In the genomic region with DNA sequence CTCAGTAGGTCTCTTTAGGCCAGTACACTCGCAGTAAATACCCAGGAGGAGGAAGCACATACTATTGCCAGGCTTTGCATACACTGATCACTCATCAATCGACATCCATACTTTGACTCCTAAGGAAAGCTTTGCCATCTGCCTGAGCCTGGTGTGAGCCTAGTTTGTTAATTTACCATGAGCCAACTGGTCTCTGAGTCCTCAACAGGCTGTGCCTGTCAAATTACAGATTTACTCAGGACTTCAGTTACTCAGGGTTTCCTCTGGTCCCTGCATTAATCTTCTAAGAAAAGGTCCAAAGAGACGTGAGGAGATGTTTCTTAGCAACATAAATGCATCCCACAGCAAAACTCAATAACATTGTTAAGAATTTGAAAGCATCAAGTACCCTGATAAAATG, we compare ENCODE assay signal across 16 mouse cellular contexts.
"Had no signal": no experiment of that assay in that cellular context is flagged by ENCODE, and none has a peak within 500 bp of the region (broad histone marks: within the 10 kb centered on the region; RNA-seq: fewer than 3 reads in every experiment).

No protein-coding gene starts in this region.

- ATAC-seq: liver, postnatal 0 days; lung, postnatal 0 days; midbrain, embryonic 13.5 days; midbrain, embryonic 15.5 days had no signal

- H3K9ac ChIP-seq: liver, postnatal 0 days; lung, embryonic 15.5 days; midbrain, embryonic 13.5 days; midbrain, embryonic 15.5 days; neural tube, embryonic 12.5 days; stomach, embryonic 15.5 days had no signal

- DNase-seq: liver, postnatal 0 days; lung, adult 2 months; lung, postnatal 14 days; lung, postnatal 36 days; thymus, postnatal 14 days; thymus, postnatal 36 days had no signal

- H3K27ac ChIP-seq: lung, embryonic 15.5 days; macrophage; midbrain, embryonic 13.5 days; midbrain, embryonic 15.5 days; neural tube, embryonic 12.5 days; stomach, embryonic 15.5 days; stomach, postnatal 0 days had no signal

- H3K4me2 ChIP-seq: lung, embryonic 15.5 days; midbrain, embryonic 11.5 days; midbrain, embryonic 13.5 days; midbrain, embryonic 15.5 days; neural tube, embryonic 12.5 days; stomach, embryonic 15.5 days had no signal

- H3K4me1 ChIP-seq: lung, embryonic 15.5 days; megakaryocyte, embryonic 14.5 days; midbrain, embryonic 13.5 days; midbrain, embryonic 15.5 days; neural tube, embryonic 12.5 days; stomach, embryonic 15.5 days had no signal

- H3K9me3 ChIP-seq: lung, embryonic 15.5 days; midbrain, embryonic 13.5 days; midbrain, embryonic 15.5 days; neural tube, embryonic 12.5 days; stomach, embryonic 15.5 days had no signal

- H3K4me3 ChIP-seq: lung, embryonic 15.5 days; megakaryocyte, embryonic 14.5 days; midbrain, embryonic 13.5 days; midbrain, embryonic 15.5 days; neural tube, embryonic 12.5 days; stomach, embryonic 15.5 days had no signal

- H3K36me3 ChIP-seq: lung, embryonic 15.5 days; midbrain, embryonic 13.5 days; midbrain, embryonic 15.5 days; neural tube, embryonic 12.5 days; stomach, embryonic 15.5 days had no signal

- H3K27me3 ChIP-seq: lung, embryonic 15.5 days; megakaryocyte, embryonic 14.5 days; midbrain, embryonic 13.5 days; midbrain, embryonic 15.5 days; neural tube, embryonic 12.5 days; stomach, embryonic 15.5 days had no signal
